Mouse (Mus musculus) macrophage (primary cell): ENCODE data around the gene 4833439L19Rik. TPM values are rescaled to one million over a fixed set of nuclear protein-coding genes. Genes with fewer than 3 reads are reported as not detected.

Experiments
- H3K27ac ChIP-seq: fragments of 350-480 bp; formaldehyde crosslinking; 2 replicates; pipeline ENCODE4 v1.9.0; 2021
- H3K36me3 ChIP-seq: fragments of 350-480 bp; formaldehyde crosslinking; 2 replicates; pipeline ENCODE4 v1.9.0; 2021; ENCODE audit errors: inconsistent target
- H3K4me3 ChIP-seq: fragments of 350-480 bp; formaldehyde crosslinking; 2 replicates; pipeline ENCODE4 v1.9.0; 2021; ENCODE audit errors: inconsistent target
- H3K79me2 ChIP-seq: fragments of 350-480 bp; formaldehyde crosslinking; 2 replicates; pipeline ENCODE4 v1.9.0; 2021; ENCODE audit errors: inconsistent target
- WGBS: methylation state at CpG from one replicate; pipeline ENCODE4 v1.1.7; 2026; ENCODE audit warnings: inconsistent platforms; ENCODE audit not compliant: missing documents; 5-methylcytosine and 5-hydroxymethylcytosine counted together
- polyA plus RNA-seq: library from polyadenylated mRNA; stranded (reverse); fragments of 250-400 nt; gene quantifications from 3 replicates; pipeline ENCODE4 v1.2.4, GENCODE M21; 2018; ENCODE audit warnings: inconsistent platforms

4833439L19Rik gene
- polyA plus RNA-seq, 1 experiment from 2014 or later: 57.6 TPM

GRCm38 (mm10) chr13:54593617-54594016 is 28.4 kb upstream of the 4833439L19Rik start:
- Histone ChIP-seq H3K4me3 (no peak overlapping the region), H3K79me2 (peaks cover 13% of the 10 kb centered on the region; the same call in 1 of the 2 replicates), H3K36me3 (no peaks in the 10 kb centered on the region), H3K27ac (no peak overlapping the region)
- 86% methylated on average over 11 of the region's 11 CpGs for WGBS

DNA sequence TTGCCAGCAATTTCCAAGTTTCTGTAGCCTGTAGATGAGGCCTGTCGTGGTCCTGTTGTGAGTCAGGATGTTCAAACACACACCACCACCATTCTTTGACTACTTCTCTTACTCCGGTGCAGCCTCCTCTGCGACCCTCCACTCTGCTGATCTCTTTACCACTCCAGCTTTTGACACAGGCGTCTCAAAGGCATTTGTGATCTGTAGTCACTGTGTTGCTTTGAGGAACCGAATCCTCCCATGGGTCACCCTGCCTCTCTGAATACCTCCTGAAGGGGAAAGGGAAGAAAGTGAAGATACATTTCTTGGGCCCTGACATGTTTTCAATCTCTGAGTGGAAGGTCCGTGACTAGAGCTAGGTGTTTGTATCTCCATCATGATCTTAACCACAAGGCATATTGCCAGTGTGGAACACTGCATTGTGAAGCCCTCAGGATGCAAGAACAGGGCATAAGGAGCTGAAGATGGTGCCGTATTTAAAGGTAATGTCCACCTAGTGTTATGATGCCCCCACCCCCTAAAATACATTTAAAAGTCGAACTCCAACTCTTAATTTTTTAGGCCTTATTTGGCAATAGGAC is 26.6 kb upstream of the 4833439L19Rik start:
- 81% methylated on average over 8 of the region's 8 CpGs for WGBS
- Histone ChIP-seq H3K4me3 (no peak overlapping the region), H3K27ac (no peak overlapping the region), H3K79me2 (peaks cover 13% of the 10 kb centered on the region; the same call in 1 of the 2 replicates), H3K36me3 (no peaks in the 10 kb centered on the region)

GRCm38 (mm10) chr13:54589996-54590951 is 25.0 kb upstream of the 4833439L19Rik start, which contains the start of the genes Nop16 and Higd2a:
Nop16 (minus strand) TSS chr13:54590090.
Higd2a (plus strand) TSS chr13:54590207.
- H3K27ac ChIP-seq: peak within 1 kb of the TSS; percentile 61
- peaks cover 8% of the 10 kb centered on the region; the same call in 1 of the 2 replicates for H3K36me3 ChIP-seq
- H3K4me3 ChIP-seq: peak within 1 kb of the TSS; percentile 98
- peaks cover 13% of the 10 kb centered on the region; the same call in 1 of the 2 replicates for H3K79me2 ChIP-seq
- WGBS: under 1% methylated on average over 50 of the region's 51 CpGs

- peak overlapping the region; percentile 98 for H3K4me3 ChIP-seq
- 3% methylated on average over 24 of the region's 24 CpGs for WGBS
- peaks cover 13% of the 10 kb centered on the region; the same call in 1 of the 2 replicates for H3K79me2 ChIP-seq
- H3K36me3 ChIP-seq: peaks cover 14% of the 10 kb centered on the region; the same call in 1 of the 2 replicates
- H3K27ac ChIP-seq: peak overlapping the region; percentile 61
These were observed 24.3 kb upstream of the 4833439L19Rik start for GRCm38 (mm10) chr13:54589414-54589995.

DNA sequence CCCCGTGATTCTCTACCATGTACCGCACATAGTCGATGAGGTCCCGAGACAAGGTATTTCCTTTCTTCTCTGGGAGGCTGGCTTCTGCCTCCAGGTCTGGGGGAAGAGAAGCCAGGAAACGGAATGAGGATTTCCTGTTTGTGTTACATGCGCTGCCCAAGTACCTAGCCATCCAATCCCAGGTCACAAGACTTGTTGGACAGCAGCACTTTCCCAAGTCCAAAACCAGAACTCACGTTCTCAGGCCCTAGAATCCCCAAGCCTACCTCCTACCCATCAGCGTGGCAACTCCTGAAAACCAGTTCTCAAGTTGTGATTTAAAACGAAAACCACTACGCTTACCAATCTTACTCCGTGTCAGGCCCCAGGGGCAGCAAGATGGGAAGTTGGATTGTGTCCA is 20.6 kb upstream of the 4833439L19Rik start:
- 91% methylated on average over 11 of the region's 11 CpGs for WGBS
- H3K79me2 ChIP-seq: no peaks in the 10 kb centered on the region
- H3K36me3 ChIP-seq: peaks cover 27% of the 10 kb centered on the region; the same call in 1 of the 2 replicates
- no peak overlapping the region for H3K27ac ChIP-seq
- H3K4me3 ChIP-seq: no peak overlapping the region

- no peak overlapping the region for H3K27ac ChIP-seq
- H3K4me3 ChIP-seq: no peak overlapping the region
- H3K36me3 ChIP-seq: peaks cover 33% of the 10 kb centered on the region; the same call in 1 of the 2 replicates
- WGBS: 88% methylated on average over 5 of the region's 5 CpGs
- no peaks in the 10 kb centered on the region for H3K79me2 ChIP-seq
These were observed 17.6 kb upstream of the 4833439L19Rik start for GRCm38 (mm10) chr13:54582860-54583259.

- Histone ChIP-seq H3K4me3 (no peak overlapping the region), H3K36me3 (peaks cover 33% of the 10 kb centered on the region; the same call in 1 of the 2 replicates), H3K79me2 (no peaks in the 10 kb centered on the region), H3K27ac (no peak overlapping the region)
- WGBS: 92% methylated on average over 10 of the region's 10 CpGs
These were observed 16.9 kb upstream of the 4833439L19Rik start for GRCm38 (mm10) chr13:54582126-54582525.

DNA sequence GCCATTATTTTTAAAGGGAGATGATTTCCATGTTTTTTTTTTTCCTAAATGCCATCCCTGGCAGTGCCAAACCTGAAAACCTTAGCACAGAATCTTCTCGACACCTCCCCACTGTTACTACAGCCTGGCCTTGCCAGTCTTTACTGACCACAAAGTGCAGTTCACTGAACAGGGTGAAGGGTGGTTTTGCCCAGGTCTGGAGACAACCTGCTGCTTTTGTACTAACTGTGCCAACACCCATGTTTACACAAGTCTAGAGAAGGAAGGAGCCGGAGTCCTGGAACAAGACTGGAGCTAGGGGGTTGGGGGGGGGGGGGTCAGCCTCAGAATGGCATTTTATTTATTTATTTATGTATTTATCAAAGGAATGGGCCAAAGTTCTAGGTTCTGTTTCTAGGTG is 16.1 kb upstream of the 4833439L19Rik start:
- WGBS: 86% methylated on average over 2 of the region's 2 CpGs

DNA sequence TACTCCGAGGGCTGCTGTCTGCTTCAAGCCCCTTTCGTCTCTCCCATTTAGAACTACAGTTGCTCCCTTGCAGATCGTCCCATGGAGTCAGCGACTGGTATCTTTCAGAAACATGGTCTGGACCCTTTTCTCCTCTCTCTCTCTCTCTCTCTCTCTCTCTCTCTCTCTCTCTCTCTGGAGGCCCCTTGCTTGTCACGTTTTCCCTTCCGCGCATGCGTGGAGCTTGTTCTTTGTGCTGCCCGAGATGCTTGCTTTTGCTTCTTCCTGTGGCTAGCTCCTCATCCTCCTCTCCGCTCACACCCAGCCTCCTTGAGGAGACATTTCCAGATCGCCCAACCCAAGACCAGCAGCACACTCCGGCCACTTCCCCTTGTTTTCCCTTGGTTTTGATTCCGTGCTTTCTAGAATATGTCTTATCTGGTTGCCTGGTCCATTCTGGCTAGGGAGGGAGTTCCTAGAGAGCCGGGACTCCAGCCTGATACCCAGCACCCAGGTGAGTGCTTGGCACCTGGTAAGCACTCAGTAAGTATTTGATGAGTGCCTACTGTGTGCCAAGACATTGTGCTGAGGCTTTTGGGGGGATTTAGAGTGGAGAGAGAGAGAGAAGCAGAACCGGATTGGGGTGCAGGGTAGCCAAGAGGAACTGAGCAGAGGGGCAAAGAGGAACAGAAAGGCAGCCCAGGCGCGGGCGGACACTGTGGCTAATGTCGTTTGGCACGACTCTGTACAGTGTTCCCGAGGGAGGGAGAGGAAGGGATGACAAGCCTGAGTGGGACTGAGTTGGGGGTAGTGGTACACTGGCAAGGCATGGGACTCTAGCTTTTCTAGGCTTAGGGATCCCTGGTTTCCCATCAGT is 12.6 kb upstream of the 4833439L19Rik start:
- peak overlapping the region; percentile 74 for H3K27ac ChIP-seq
- WGBS: 28% methylated on average over 19 of the region's 21 CpGs
- peaks cover 7% of the 10 kb centered on the region; the same call in 1 of the 2 replicates for H3K36me3 ChIP-seq
- peak overlapping the region; percentile 4; the same call in 1 of the 2 replicates for H3K4me3 ChIP-seq
- peaks cover 10% of the 10 kb centered on the region; the same call in 1 of the 2 replicates for H3K79me2 ChIP-seq

More for the DNA sequence above, 16.1 kb upstream of the 4833439L19Rik start:
- Histone ChIP-seq H3K4me3 (no peak overlapping the region), H3K36me3 (peaks cover 33% of the 10 kb centered on the region; the same call in 1 of the 2 replicates), H3K79me2 (no peaks in the 10 kb centered on the region; the same call in 1 of the 2 replicates), H3K27ac (no peak overlapping the region)

- Histone ChIP-seq H3K4me3 (peak overlapping the region; percentile 50), H3K36me3 (0 out of 2 replicates have a peak, but pooled peaks cover 2% of the 10 kb centered on the region), H3K79me2 (peaks cover 10% of the 10 kb centered on the region; the same call in 1 of the 2 replicates), H3K27ac (0 out of 2 replicates have a peak overlapping the region, but pooled peaks have one; percentile 1)
- WGBS: 13% methylated on average over 19 of the region's 19 CpGs
These were observed 10.3 kb upstream of the 4833439L19Rik start for GRCm38 (mm10) chr13:54575489-54575888.

DNA sequence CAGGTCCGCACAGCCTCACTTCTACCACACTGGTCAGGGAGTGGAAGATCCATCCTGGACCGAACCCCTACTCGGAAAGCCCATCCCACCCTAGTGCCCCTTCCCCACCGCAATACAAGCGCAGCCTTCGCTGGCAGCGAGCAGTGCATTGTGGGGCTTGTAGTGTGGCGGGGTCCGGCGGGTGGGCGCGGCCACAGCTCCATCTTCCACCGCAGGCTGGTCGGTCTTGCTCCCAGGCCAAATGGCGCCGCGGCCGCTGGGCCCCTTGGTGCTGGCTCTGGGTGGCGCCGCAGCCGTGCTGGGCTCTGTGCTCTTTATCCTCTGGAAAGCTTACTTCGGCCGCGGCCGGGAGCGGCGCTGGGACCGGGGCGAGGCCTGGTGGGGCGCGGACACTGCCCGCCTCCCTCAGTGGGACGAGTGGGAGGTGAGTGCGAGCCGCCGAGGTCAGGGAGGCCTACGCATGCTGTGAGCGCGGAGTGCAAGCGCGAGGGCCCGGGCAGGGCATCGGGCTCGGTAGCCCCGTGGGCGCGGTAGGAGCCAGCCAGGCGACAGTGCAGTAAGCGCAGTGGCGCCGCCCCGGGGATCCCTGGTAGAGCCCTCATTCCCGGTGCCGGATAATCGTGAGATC is 9.7 kb upstream of the 4833439L19Rik start, which contains the start of gene Arl10:
Gene Arl10, plus strand, starts transcription at position 162 of the 628 bp plus-strand sequence.
- WGBS: under 1% methylated on average over 55 of the region's 55 CpGs

DNA sequence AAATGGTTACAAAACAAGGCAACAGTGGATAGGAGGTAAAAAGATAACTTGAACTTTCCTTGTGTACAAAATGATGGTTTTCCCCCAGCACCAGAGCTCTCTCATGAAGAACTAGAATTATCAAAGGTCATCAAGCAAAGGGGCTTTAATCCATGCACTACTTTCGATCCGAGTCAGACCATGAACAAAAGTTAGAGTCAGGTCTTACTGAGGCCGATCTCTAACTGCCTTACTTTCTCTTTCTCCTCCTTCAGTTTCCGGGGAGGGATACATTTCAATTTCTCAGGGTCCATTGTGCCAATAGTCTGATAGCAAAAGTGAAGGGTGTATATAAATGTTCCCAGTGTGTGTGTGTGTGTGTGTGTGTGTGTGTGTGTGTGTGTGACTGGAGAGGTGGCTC is 7.4 kb upstream of the 4833439L19Rik start:
- WGBS: 90% methylated on average over 4 of the region's 4 CpGs
- Histone ChIP-seq H3K4me3 (no peak overlapping the region), H3K36me3 (no peaks in the 10 kb centered on the region), H3K27ac (no peak overlapping the region), H3K79me2 (peaks cover 10% of the 10 kb centered on the region; the same call in 1 of the 2 replicates)

More for the DNA sequence above, 9.7 kb upstream of the 4833439L19Rik start, which contains the start of gene Arl10:
- Histone ChIP-seq H3K79me2 (peaks cover 10% of the 10 kb centered on the region; the same call in 1 of the 2 replicates), H3K36me3 (no peaks in the 10 kb centered on the region), H3K4me3 (peak within 1 kb of the TSS; percentile 50), H3K27ac (0 out of 2 replicates have a peak within 1 kb of the TSS, but pooled peaks have one; percentile 1)

DNA sequence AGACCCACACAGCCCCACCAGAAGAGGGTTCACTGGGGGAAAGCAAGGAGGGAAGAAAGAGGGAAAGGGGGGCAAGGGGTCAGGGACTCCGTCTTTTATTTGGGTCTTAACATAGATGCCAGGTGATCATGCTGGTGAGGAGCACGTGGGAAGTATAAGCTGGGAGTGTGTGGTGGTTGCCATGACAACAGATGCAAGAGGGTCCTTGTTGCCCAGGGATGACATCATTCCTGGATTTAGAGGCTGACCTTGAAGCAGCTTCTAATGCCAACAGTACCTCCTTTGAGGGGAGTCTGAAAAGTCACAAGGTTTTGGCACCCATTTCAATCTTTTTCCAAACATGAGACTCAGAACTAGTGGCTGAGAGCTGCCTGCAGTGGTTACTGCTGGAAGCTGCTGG is 6.4 kb upstream of the 4833439L19Rik start:
- WGBS: 81% methylated on average over 2 of the region's 2 CpGs
- H3K4me3 ChIP-seq: no peak overlapping the region
- no peaks in the 10 kb centered on the region for H3K36me3 ChIP-seq
- peaks cover 10% of the 10 kb centered on the region; the same call in 1 of the 2 replicates for H3K79me2 ChIP-seq
- no peak overlapping the region for H3K27ac ChIP-seq
